Mouse (Mus musculus): Measurements from ENCODE around the gene Atp1a3. TPM values are rescaled to one million over a fixed set of nuclear protein-coding genes. Genes with fewer than 3 reads are reported as not detected.

The Atp1a3 gene
- polyA plus RNA-seq (2012; rRNA removed): 1.3 and 1.8 TPM in 2 replicates

GRCm38 (mm10) chr7:25005421-25006065 is at the start of gene Atp1a3:
TSS of gene Atp1a3 (minus strand) at chr7:25005958.

GRCm38 (mm10) chr7:24971972-24972893 is 33.5 kb downstream of the Atp1a3 start, which contains the start of gene Rabac1:
TSS of gene Rabac1 (minus strand) at chr7:24972754.

GRCm38 (mm10) chr7:24944257-24944950 is 61.4 kb downstream of the Atp1a3 start, which contains the start of gene Gm4881:
TSS of gene Gm4881 (minus strand) at chr7:24944494.

Other genes with a start within 250 kb of the Atp1a3 start
- 106 and 208 TPM in 2 replicates for gene Cd177, start 245.6 kb downstream of the Atp1a3 start, polyA plus RNA-seq (2012; rRNA removed)
- gene Ceacam10, start 228.8 kb downstream of the Atp1a3 start, polyA plus RNA-seq (2012; rRNA removed): 37.8 and 48.8 TPM in 2 replicates
- 3.0 and 3.1 TPM in 2 replicates for gene Gm9844, start 143.7 kb downstream of the Atp1a3 start, polyA plus RNA-seq (2012; rRNA removed)
- gene Lypd4, start 136.0 kb downstream of the Atp1a3 start, polyA plus RNA-seq (2012; rRNA removed): not detected in 2 replicates
- gene Dmrtc2, start 135.9 kb downstream of the Atp1a3 start, polyA plus RNA-seq (2012; rRNA removed): not detected in 2 replicates
- 434 and 588 TPM in 2 replicates for gene Rps19, start 121.6 kb downstream of the Atp1a3 start, polyA plus RNA-seq (2012; rRNA removed)
- 27.2 and 28.2 TPM in 2 replicates for gene Cd79a, start 108.6 kb downstream of the Atp1a3 start, polyA plus RNA-seq (2012; rRNA removed)
- gene Arhgef1, start 103.0 kb downstream of the Atp1a3 start, polyA plus RNA-seq (2012; rRNA removed): 160 and 169 TPM in 2 replicates
- not detected in 2 replicates for gene Gm4881, start 61.5 kb downstream of the Atp1a3 start, polyA plus RNA-seq (2012; rRNA removed)
- 374 and 519 TPM in 2 replicates for gene Rabac1, start 33.2 kb downstream of the Atp1a3 start, polyA plus RNA-seq (2012; rRNA removed)
- 30.4 and 31.0 TPM in 2 replicates for gene Grik5, start 66.4 kb upstream of the Atp1a3 start, polyA plus RNA-seq (2012; rRNA removed)
- 45.3 and 46.0 TPM in 2 replicates for gene Zfp574, start 66.6 kb upstream of the Atp1a3 start, polyA plus RNA-seq (2012; rRNA removed)
- 2.7 and 3.4 TPM in 2 replicates for gene Pou2f2, start 173.8 kb upstream of the Atp1a3 start, polyA plus RNA-seq (2012; rRNA removed)
- 83.3 and 98.6 TPM in 2 replicates for gene Dedd2, start 214.7 kb upstream of the Atp1a3 start, polyA plus RNA-seq (2012; rRNA removed)
- gene Zfp526, start 215.5 kb upstream of the Atp1a3 start, polyA plus RNA-seq (2012; rRNA removed): 13.4 and 14.1 TPM in 2 replicates
- gene Gsk3a, start 231.9 kb upstream of the Atp1a3 start, polyA plus RNA-seq (2012; rRNA removed): 120 and 151 TPM in 2 replicates
- 42.5 and 52.2 TPM in 2 replicates for gene Erf, start 244.8 kb upstream of the Atp1a3 start, polyA plus RNA-seq (2012; rRNA removed)